Mouse (Mus musculus): ENCODE measurements at regions not wholly inside any gene's neighbourhood (a gene's known extent, or its start where the extent isn't known, plus 50 kb on each side); places are given as distances from the start of the nearest gene placed in this dataset.

- Histone ChIP-seq H3K4me1 (ENCODE audit: control insufficient read depth, insufficient read depth, low read length) (peaks cover 6% of the 10 kb centered on the region; the same call in 1 of the 2 replicates), H3K4me3 (replicated peaks; ENCODE audit: low read length) (no peak overlapping the region), H3K27ac (ENCODE audit: low read length) (0 out of 2 replicates have a peak overlapping the region, but pooled peaks have one; percentile 52), H3K9me3 (replicated peaks; ENCODE audit: control insufficient read depth, low read length) (no peaks in the 10 kb centered on the region), H3K36me3 (ENCODE audit: control insufficient read depth, insufficient read depth, low read length) (no peaks in the 10 kb centered on the region), H3K27me3 (ENCODE audit: control insufficient read depth, insufficient read depth, low read length) (no peaks in the 10 kb centered on the region), H3K4me2 (ENCODE audit: low read depth, low read length) (no peak overlapping the region), H3K9ac (ENCODE audit: low read length) (no peak overlapping the region)
- WGBS: 45% methylated on average over 4 of the region's 4 CpGs
- ATAC-seq (ENCODE audit: insufficient read depth, low FRiP score): no peak
These were observed 128.1 kb upstream of the Gm26657 start for GRCm38 (mm10) chr4:56611751-56612150.

- Histone ChIP-seq H3K9me3 (replicated peaks; ENCODE audit: control insufficient read depth, low read length) (no peaks in the 10 kb centered on the region), H3K4me2 (ENCODE audit: low read depth, low read length) (no peak overlapping the region), H3K4me3 (replicated peaks; ENCODE audit: low read length) (no peak overlapping the region), H3K27me3 (ENCODE audit: control insufficient read depth, insufficient read depth, low read length) (no peaks in the 10 kb centered on the region), H3K27ac (ENCODE audit: low read length) (peak overlapping the region; percentile 52; the same call in 1 of the 2 replicates), H3K36me3 (ENCODE audit: control insufficient read depth, insufficient read depth, low read length) (no peaks in the 10 kb centered on the region), H3K4me1 (ENCODE audit: control insufficient read depth, insufficient read depth, low read length) (peaks cover 6% of the 10 kb centered on the region; the same call in 1 of the 2 replicates), H3K9ac (ENCODE audit: low read length) (no peak overlapping the region)
- peak; percentile 46; the same call in 1 of the 2 replicates for ATAC-seq (ENCODE audit: insufficient read depth, low FRiP score)
- 74% methylated on average over 6 of the region's 6 CpGs for WGBS
These were observed 129.6 kb upstream of the Gm26657 start for GRCm38 (mm10) chr4:56610273-56610672.

GRCm38 (mm10) chr4:56608701-56609100 lies 131.2 kb upstream of the Gm26657 start:
- WGBS: 59% methylated on average over 4 of the region's 4 CpGs
- no peaks in the 10 kb centered on the region for H3K36me3 ChIP-seq (ENCODE audit: control insufficient read depth, insufficient read depth, low read length)
- no peaks in the 10 kb centered on the region for H3K9me3 ChIP-seq (replicated peaks; ENCODE audit: control insufficient read depth, low read length)
- H3K27me3 ChIP-seq (ENCODE audit: control insufficient read depth, insufficient read depth, low read length): no peaks in the 10 kb centered on the region
- H3K27ac ChIP-seq (ENCODE audit: low read length): peak overlapping the region; percentile 63; the same call in 1 of the 2 replicates
- no peak for ATAC-seq (ENCODE audit: insufficient read depth, low FRiP score)
- H3K4me1 ChIP-seq (ENCODE audit: control insufficient read depth, insufficient read depth, low read length): peaks cover 6% of the 10 kb centered on the region; the same call in 1 of the 2 replicates
- H3K9ac ChIP-seq (ENCODE audit: low read length): no peak overlapping the region
- H3K4me3 ChIP-seq (replicated peaks; ENCODE audit: low read length): no peak overlapping the region
- H3K4me2 ChIP-seq (ENCODE audit: low read depth, low read length): no peak overlapping the region

GRCm38 (mm10) chr4:56598398-56598797 lies 141.5 kb upstream of the Gm26657 start:
- Histone ChIP-seq H3K36me3 (ENCODE audit: control insufficient read depth, insufficient read depth, low read length) (no peaks in the 10 kb centered on the region), H3K27ac (ENCODE audit: low read length) (no peak overlapping the region), H3K9ac (ENCODE audit: low read length) (no peak overlapping the region), H3K4me3 (replicated peaks; ENCODE audit: low read length) (no peak overlapping the region), H3K4me2 (ENCODE audit: low read depth, low read length) (no peak overlapping the region), H3K9me3 (replicated peaks; ENCODE audit: control insufficient read depth, low read length) (no peaks in the 10 kb centered on the region), H3K27me3 (ENCODE audit: control insufficient read depth, insufficient read depth, low read length) (no peaks in the 10 kb centered on the region), H3K4me1 (ENCODE audit: control insufficient read depth, insufficient read depth, low read length) (no peaks in the 10 kb centered on the region)
- no peak for ATAC-seq (ENCODE audit: insufficient read depth, low FRiP score)
- WGBS: 57% methylated on average over 2 of the region's 2 CpGs

- Histone ChIP-seq H3K27ac (ENCODE audit: low read length) (no peak overlapping the region), H3K36me3 (ENCODE audit: control insufficient read depth, insufficient read depth, low read length) (no peaks in the 10 kb centered on the region), H3K4me3 (replicated peaks; ENCODE audit: low read length) (no peak overlapping the region), H3K9ac (ENCODE audit: low read length) (no peak overlapping the region), H3K27me3 (ENCODE audit: control insufficient read depth, insufficient read depth, low read length) (no peaks in the 10 kb centered on the region), H3K4me2 (ENCODE audit: low read depth, low read length) (no peak overlapping the region), H3K4me1 (ENCODE audit: control insufficient read depth, insufficient read depth, low read length) (no peaks in the 10 kb centered on the region), H3K9me3 (replicated peaks; ENCODE audit: control insufficient read depth, low read length) (no peaks in the 10 kb centered on the region)
- ATAC-seq (ENCODE audit: insufficient read depth, low FRiP score): no peak
These were observed 141.9 kb upstream of the Gm26657 start for GRCm38 (mm10) chr4:56597931-56598330.

- Histone ChIP-seq H3K9me3 (replicated peaks; ENCODE audit: control insufficient read depth, low read length) (no peaks in the 10 kb centered on the region), H3K4me1 (ENCODE audit: control insufficient read depth, insufficient read depth, low read length) (no peaks in the 10 kb centered on the region), H3K4me2 (ENCODE audit: low read depth, low read length) (no peak overlapping the region), H3K36me3 (ENCODE audit: control insufficient read depth, insufficient read depth, low read length) (no peaks in the 10 kb centered on the region), H3K9ac (ENCODE audit: low read length) (no peak overlapping the region), H3K27ac (ENCODE audit: low read length) (peak overlapping the region; percentile 64), H3K27me3 (ENCODE audit: control insufficient read depth, insufficient read depth, low read length) (no peaks in the 10 kb centered on the region), H3K4me3 (replicated peaks; ENCODE audit: low read length) (no peak overlapping the region)
- no peak for ATAC-seq (ENCODE audit: insufficient read depth, low FRiP score)
- 66% methylated on average over 3 of the region's 3 CpGs for WGBS
These were observed 157.5 kb upstream of the Gm26657 start for GRCm38 (mm10) chr4:56582405-56582804.

- Histone ChIP-seq H3K27me3 (ENCODE audit: control insufficient read depth, insufficient read depth, low read length) (no peaks in the 10 kb centered on the region), H3K4me1 (ENCODE audit: control insufficient read depth, insufficient read depth, low read length) (no peaks in the 10 kb centered on the region), H3K4me3 (replicated peaks; ENCODE audit: low read length) (no peak overlapping the region), H3K27ac (ENCODE audit: low read length) (no peak overlapping the region), H3K4me2 (ENCODE audit: low read depth, low read length) (no peak overlapping the region), H3K9ac (ENCODE audit: low read length) (no peak overlapping the region), H3K9me3 (replicated peaks; ENCODE audit: control insufficient read depth, low read length) (no peaks in the 10 kb centered on the region), H3K36me3 (ENCODE audit: control insufficient read depth, insufficient read depth, low read length) (no peaks in the 10 kb centered on the region)
- peak; percentile 64; the same call in 1 of the 2 replicates for ATAC-seq (ENCODE audit: insufficient read depth, low FRiP score)
- 61% methylated on average over 15 of the region's 15 CpGs for WGBS
These were observed 162.9 kb upstream of the Gm26657 start for GRCm38 (mm10) chr4:56576837-56577548.

GRCm38 (mm10) chr4:56552126-56552525 lies 187.7 kb upstream of the Gm26657 start:
- Histone ChIP-seq H3K27ac (ENCODE audit: low read length) (no peak overlapping the region), H3K4me2 (ENCODE audit: low read depth, low read length) (no peak overlapping the region), H3K4me3 (replicated peaks; ENCODE audit: low read length) (no peak overlapping the region), H3K9me3 (replicated peaks; ENCODE audit: control insufficient read depth, low read length) (no peaks in the 10 kb centered on the region), H3K9ac (ENCODE audit: low read length) (no peak overlapping the region), H3K27me3 (ENCODE audit: control insufficient read depth, insufficient read depth, low read length) (no peaks in the 10 kb centered on the region), H3K36me3 (ENCODE audit: control insufficient read depth, insufficient read depth, low read length) (no peaks in the 10 kb centered on the region), H3K4me1 (ENCODE audit: control insufficient read depth, insufficient read depth, low read length) (no peaks in the 10 kb centered on the region)
- no peak for ATAC-seq (ENCODE audit: insufficient read depth, low FRiP score)

- no peak overlapping the region for H3K4me3 ChIP-seq (replicated peaks; ENCODE audit: low read length)
- WGBS: 69% methylated on average over 9 of the region's 9 CpGs
- peak overlapping the region; percentile 29 for H3K27ac ChIP-seq (ENCODE audit: low read length)
- no peaks in the 10 kb centered on the region for H3K27me3 ChIP-seq (ENCODE audit: control insufficient read depth, insufficient read depth, low read length)
- H3K36me3 ChIP-seq (ENCODE audit: control insufficient read depth, insufficient read depth, low read length): no peaks in the 10 kb centered on the region
- H3K9ac ChIP-seq (ENCODE audit: low read length): no peak overlapping the region
- H3K4me2 ChIP-seq (ENCODE audit: low read depth, low read length): no peak overlapping the region
- ATAC-seq (ENCODE audit: insufficient read depth, low FRiP score): peak; percentile 75; the same call in 1 of the 2 replicates
- no peaks in the 10 kb centered on the region for H3K9me3 ChIP-seq (replicated peaks; ENCODE audit: control insufficient read depth, low read length)
- 0 out of 2 replicates have a peak, but pooled peaks cover 4% of the 10 kb centered on the region for H3K4me1 ChIP-seq (ENCODE audit: control insufficient read depth, insufficient read depth, low read length)
These were observed 206.4 kb upstream of the Gm26657 start for GRCm38 (mm10) chr4:56533344-56533985.

Data from stomach, embryonic 16.5 days (tissue).